Mouse (Mus musculus) CH12.LX (cell line): ENCODE results near the gene March8.

Source experiments
- CHD1 ChIP-seq: IDR thresholded peaks from 2 replicates; pipeline ENCODE4 v1.6.1; 2012; ENCODE audit warnings: low read depth, low read length, improper control_type of control experiment, inconsistent platforms
- CTCF ChIP-seq, 2 experiments: IDR thresholded peaks in 1 of 2; conservative IDR thresholded peaks in 1 of 2; 2 replicates each; pipeline ENCODE4 v1.5.1; 2011 to 2012; ENCODE audit warnings: low read depth in 2 of 2, low read length in 2 of 2, improper control_type of control experiment in 1 of 2, inconsistent platforms in 1 of 2, mild to moderate bottlenecking in 1 of 2, moderate library complexity in 1 of 2
- E2F4 ChIP-seq: IDR thresholded peaks from 2 replicates; pipeline ENCODE4 v1.6.1; 2011; ENCODE audit warnings: low read depth, low read length, improper control_type of control experiment; ENCODE audit not compliant: insufficient replicate concordance
- ELF1 ChIP-seq: IDR thresholded peaks from 2 replicates; pipeline ENCODE4 v1.6.1; 2014; ENCODE audit warnings: low read depth, mild to moderate bottlenecking, inconsistent platforms, low read length, improper control_type of control experiment
- EP300 ChIP-seq: IDR thresholded peaks from 2 replicates; pipeline ENCODE4 v1.6.1; 2011; ENCODE audit warnings: low read length, improper control_type of control experiment
- GABPA ChIP-seq: IDR thresholded peaks from 2 replicates; pipeline ENCODE4 v1.6.1; 2012; ENCODE audit warnings: low read depth, low read length, improper control_type of control experiment, inconsistent platforms; ENCODE audit not compliant: insufficient replicate concordance
- KAT2A ChIP-seq: IDR thresholded peaks from 2 replicates; pipeline ENCODE4 v1.6.1; 2012; ENCODE audit warnings: low read length, improper control_type of control experiment, inconsistent platforms; ENCODE audit not compliant: insufficient replicate concordance
- MAX ChIP-seq: IDR thresholded peaks from 2 replicates; pipeline ENCODE4 v1.6.1; 2011; ENCODE audit warnings: low read length, improper control_type of control experiment
- NELFE ChIP-seq: IDR thresholded peaks from 2 replicates; pipeline ENCODE4 v1.6.1; 2011; ENCODE audit warnings: low read depth, low read length, improper control_type of control experiment
- POLR2A ChIP-seq: IDR thresholded peaks from 2 replicates; pipeline ENCODE4 v1.6.1; 2011; ENCODE audit warnings: low read depth, mild to moderate bottlenecking, improper control_type of control experiment, low read length
- TCF12 ChIP-seq: IDR thresholded peaks from 2 replicates; pipeline ENCODE4 v1.6.1; 2014; ENCODE audit warnings: low read depth, mild to moderate bottlenecking, inconsistent platforms, low read length, improper control_type of control experiment
- ZC3H11A ChIP-seq: IDR thresholded peaks from 2 replicates; pipeline ENCODE4 v1.6.1; 2012; ENCODE audit warnings: low read depth, mild to moderate bottlenecking, inconsistent platforms, low read length, improper control_type of control experiment

- TF ChIP-seq KAT2A (no peak), EP300 (no peak), CTCF (conservative IDR thresholded peaks at IDR 0.05 in 1 of 2, IDR thresholded peaks at IDR 0.05 in 1 of 2; ENCODE audit: low read depth in 2 of 2, low read length in 2 of 2) (no peak), TCF12 (no peak), GABPA (no peak), NELFE (no peak), E2F4 (no peak), CHD1 (no peak), ZC3H11A (no peak), MAX (no peak), POLR2A (no peak), ELF1 (no peak)
These were observed 36.3 kb downstream of the March8 start for GRCm38 (mm10) chr6:116374136-116374535.
